Mouse (Mus musculus) ovary, postnatal 10 days (tissue): ENCODE measurements around the gene Ptch1.

Source experiments
- DNase-seq: peaks from one replicate; pipeline ENCODE4 v3.0.0; 2022; ENCODE audit warnings: low spot score

The Ptch1 gene

DNA sequence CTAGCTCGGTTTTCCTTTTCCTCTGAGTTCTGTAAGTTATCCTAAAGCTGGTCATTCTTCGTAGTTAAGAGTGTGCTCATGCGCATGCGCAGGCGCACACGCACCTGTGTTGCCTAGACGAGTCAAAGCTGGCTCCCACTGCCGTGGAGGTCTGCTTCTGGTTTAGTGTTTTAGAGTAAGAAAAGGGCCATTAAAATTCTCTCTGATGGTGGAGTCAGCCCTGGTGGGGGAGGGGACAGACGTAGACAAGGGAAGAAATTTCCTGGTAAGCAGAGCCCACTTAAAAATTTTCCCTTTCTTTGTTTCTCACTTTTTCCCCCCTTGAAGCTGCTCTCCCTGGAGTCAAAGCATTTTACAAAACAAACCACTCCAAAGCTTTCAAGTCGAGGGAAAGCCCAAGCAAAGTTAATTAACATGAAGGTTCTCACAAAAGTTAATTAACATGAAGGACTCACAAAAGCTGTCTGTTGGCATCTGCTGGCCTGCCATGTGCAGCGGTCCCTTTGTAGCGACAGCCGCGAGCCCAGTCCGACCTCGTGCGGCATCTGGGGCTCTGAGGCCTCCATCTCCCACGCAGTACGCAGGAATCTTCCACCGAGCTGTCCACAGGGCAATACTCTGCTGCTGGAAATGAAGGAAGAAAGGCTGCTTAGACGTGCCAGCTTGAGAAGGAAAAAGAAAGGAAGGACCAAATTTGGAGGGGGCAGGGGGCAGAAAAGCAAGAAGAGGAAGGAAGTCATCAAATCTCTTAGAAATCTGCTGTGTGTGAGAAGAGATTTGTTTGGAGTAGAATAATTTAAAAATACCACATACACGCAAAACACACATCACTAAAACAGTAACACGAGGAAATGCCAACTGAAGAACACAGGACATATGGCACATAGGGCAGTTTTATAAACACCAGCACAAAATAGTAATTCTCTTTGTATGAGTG, 76.5 kb downstream of the Ptch1 start, which contains the start of gene Fancc:
TSS of gene Fancc (minus strand) at position 633 of the 937 bp plus-strand sequence.
- no peak for DNase-seq

- DNase-seq, result no peak
Measured at GRCm38 (mm10) chr13:63487707-63488042, 85.7 kb downstream of the Ptch1 start.

DNA sequence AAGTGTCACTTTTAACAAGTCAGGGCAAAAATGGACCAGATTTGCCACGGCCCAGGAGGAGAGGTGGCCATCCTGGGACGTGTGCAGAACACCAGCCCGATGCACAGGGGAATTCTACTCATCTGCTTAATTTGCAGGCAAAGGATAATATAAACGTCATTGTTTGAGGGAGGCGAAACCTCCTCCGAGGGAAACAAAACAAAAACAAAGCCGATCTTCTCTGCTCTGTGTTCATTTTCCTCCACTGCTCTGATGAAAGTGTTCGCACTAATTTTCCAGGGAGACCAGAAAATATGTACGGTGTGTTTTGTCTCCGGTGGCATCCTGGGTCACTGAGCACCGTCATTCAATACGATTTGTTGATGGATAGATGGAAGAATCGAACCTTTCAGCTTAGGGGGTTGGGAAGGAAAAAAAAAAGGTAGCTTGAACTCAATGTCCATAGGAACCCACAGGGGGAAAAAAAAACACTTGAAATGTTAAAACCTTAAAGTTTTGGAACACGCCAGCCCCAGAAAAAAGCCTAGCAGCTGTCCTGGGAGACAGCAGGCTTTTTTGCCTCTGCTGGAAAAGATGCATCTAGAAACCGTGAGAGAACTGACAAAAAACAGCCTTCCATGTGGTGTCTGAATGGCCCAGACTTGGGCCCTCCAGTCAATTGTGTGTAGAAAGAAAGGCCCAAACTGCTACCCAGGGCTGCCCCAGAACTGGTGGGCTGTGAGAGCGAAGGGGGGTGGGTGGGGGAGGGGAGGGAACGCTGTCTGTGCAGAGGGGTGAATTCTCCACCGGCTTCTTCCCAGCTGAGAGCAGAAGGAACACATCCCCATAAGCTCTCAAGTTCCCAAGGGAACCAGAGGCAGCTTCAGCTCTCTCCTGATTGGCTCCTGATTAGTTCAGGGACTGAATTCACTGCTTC, 86.3 kb downstream of the Ptch1 start:
- DNase-seq, result no peak

- DNase-seq, result no peak
Measured at GRCm38 (mm10) chr13:63475356-63475755, 98.0 kb downstream of the Ptch1 start.
